Mouse (Mus musculus) neural tube, embryonic 13.5 days (tissue): ENCODE measurements around the gene Zfp770. TPM values are rescaled to one million over a fixed set of nuclear protein-coding genes. Genes with fewer than 3 reads are reported as not detected.

Experiments
- ATAC-seq: fragments of 200-750 bp; cut with Nextera tagmentation; 2 replicates; pipeline ENCODE4 v1.8.0; 2017; ENCODE audit warnings: low read depth, mild to moderate bottlenecking, moderate TSS enrichment, moderate library complexity
- H3K27ac ChIP-seq: fragments of 300-500 bp; sonication (generic); replicated peaks from 2 replicates; pipeline ENCODE4 v1.5.1; 2015; ENCODE audit warnings: moderate library complexity, mild to moderate bottlenecking, inconsistent platforms
- H3K27me3 ChIP-seq: fragments of 300-500 bp; sonication (generic); 2 replicates; pipeline ENCODE4 v1.6.1; 2015; ENCODE audit warnings: mild to moderate bottlenecking, inconsistent platforms
- H3K36me3 ChIP-seq: fragments of 300-500 bp; sonication (generic); 2 replicates; pipeline ENCODE4 v1.6.1; 2015; ENCODE audit warnings: mild to moderate bottlenecking, inconsistent platforms
- H3K4me1 ChIP-seq: fragments of 300-500 bp; sonication (generic); replicated peaks from 2 replicates; pipeline ENCODE4 v1.6.1; 2015; ENCODE audit warnings: inconsistent platforms
- H3K4me2 ChIP-seq: fragments of 300-500 bp; sonication (generic); 2 replicates; pipeline ENCODE4 v1.6.1; 2015; ENCODE audit warnings: inconsistent platforms, mild to moderate bottlenecking, moderate library complexity
- H3K4me3 ChIP-seq: fragments of 300-500 bp; sonication (generic); 2 replicates; pipeline ENCODE4 v1.5.1; 2015; ENCODE audit warnings: mild to moderate bottlenecking, inconsistent platforms
- H3K9ac ChIP-seq: fragments of 300-500 bp; sonication (generic); 2 replicates; pipeline ENCODE4 v1.6.1; 2015; ENCODE audit warnings: moderate library complexity, mild to moderate bottlenecking, inconsistent platforms
- H3K9me3 ChIP-seq: fragments of 300-500 bp; sonication (generic); 2 replicates; pipeline ENCODE4 v1.6.1; 2016; ENCODE audit warnings: inconsistent platforms
- WGBS: fragments of 180-500 bp; shearing (Covaris S2); methylation state at CpG from one replicate; pipeline ENCODE4 v1.1.7; 2015; 5-methylcytosine and 5-hydroxymethylcytosine counted together
- polyA plus RNA-seq: library from polyadenylated mRNA; unstranded; fragments of >200 nt; fragmentation: Nextera tagmentation; extraction: Ambion mirVana; gene quantifications from 2 replicates; pipeline ENCODE4 v1.2.1, GENCODE M21; 2015

Gene Zfp770
- polyA plus RNA-seq, 1 experiment from 2014 or later: 4.8 TPM

GRCm38 (mm10) chr2:114174651-114175484 lies 26.4 kb downstream of the Zfp770 start:
- ATAC-seq: peak; percentile 97
- Histone ChIP-seq H3K9me3 (no peaks in the 10 kb centered on the region), H3K36me3 (peaks cover 18% of the 10 kb centered on the region), H3K4me2 (peak overlapping the region; percentile 96), H3K4me3 (peak overlapping the region; percentile 93), H3K9ac (peak overlapping the region; percentile 87), H3K27ac (no peak overlapping the region), H3K27me3 (no peaks in the 10 kb centered on the region), H3K4me1 (peaks cover 15% of the 10 kb centered on the region)
- under 1% methylated on average over 44 of the region's 44 CpGs for WGBS

- H3K4me3 ChIP-seq: no peak overlapping the region
- H3K27me3 ChIP-seq: no peaks in the 10 kb centered on the region
- peaks cover 27% of the 10 kb centered on the region for H3K36me3 ChIP-seq
- H3K27ac ChIP-seq: no peak overlapping the region
- no peak for ATAC-seq
- peaks cover 15% of the 10 kb centered on the region for H3K4me1 ChIP-seq
- no peaks in the 10 kb centered on the region for H3K9me3 ChIP-seq
- no peak overlapping the region for H3K9ac ChIP-seq
- H3K4me2 ChIP-seq: no peak overlapping the region
Measured at GRCm38 (mm10) chr2:114173248-114173647, 28.0 kb downstream of the Zfp770 start.

- Histone ChIP-seq H3K4me3 (no peak overlapping the region), H3K36me3 (peaks cover 61% of the 10 kb centered on the region), H3K9me3 (no peaks in the 10 kb centered on the region), H3K27me3 (no peaks in the 10 kb centered on the region), H3K4me2 (no peak overlapping the region), H3K9ac (no peak overlapping the region), H3K27ac (no peak overlapping the region), H3K4me1 (no peaks in the 10 kb centered on the region)
- ATAC-seq: no peak
Measured at GRCm38 (mm10) chr2:114167837-114168236, 33.4 kb downstream of the Zfp770 start.

GRCm38 (mm10) chr2:114161978-114162377 lies 39.3 kb downstream of the Zfp770 start:
- no peak overlapping the region for H3K9ac ChIP-seq
- H3K36me3 ChIP-seq: peaks cover 76% of the 10 kb centered on the region
- WGBS: 97% methylated on average over 1 of the region's 1 CpGs
- H3K27ac ChIP-seq: no peak overlapping the region
- H3K27me3 ChIP-seq: no peaks in the 10 kb centered on the region
- H3K4me1 ChIP-seq: no peaks in the 10 kb centered on the region
- no peak overlapping the region for H3K4me2 ChIP-seq
- ATAC-seq: no peak
- H3K4me3 ChIP-seq: no peak overlapping the region
- no peaks in the 10 kb centered on the region for H3K9me3 ChIP-seq

- 93% methylated on average over 4 of the region's 4 CpGs for WGBS
- H3K4me3 ChIP-seq: no peak overlapping the region
- ATAC-seq: no peak
- H3K27me3 ChIP-seq: no peaks in the 10 kb centered on the region
- no peaks in the 10 kb centered on the region for H3K4me1 ChIP-seq
- H3K27ac ChIP-seq: no peak overlapping the region
- H3K4me2 ChIP-seq: no peak overlapping the region
- H3K36me3 ChIP-seq: peaks cover 80% of the 10 kb centered on the region
- no peak overlapping the region for H3K9ac ChIP-seq
- H3K9me3 ChIP-seq: no peaks in the 10 kb centered on the region
Measured at GRCm38 (mm10) chr2:114157345-114157744, 43.9 kb downstream of the Zfp770 start.

GRCm38 (mm10) chr2:114156639-114157038 lies 44.6 kb downstream of the Zfp770 start:
- H3K9me3 ChIP-seq: no peaks in the 10 kb centered on the region
- WGBS: 90% methylated on average over 1 of the region's 1 CpGs
- no peak overlapping the region for H3K27ac ChIP-seq
- H3K4me2 ChIP-seq: no peak overlapping the region
- no peaks in the 10 kb centered on the region for H3K4me1 ChIP-seq
- H3K27me3 ChIP-seq: no peaks in the 10 kb centered on the region
- no peak overlapping the region for H3K4me3 ChIP-seq
- H3K9ac ChIP-seq: no peak overlapping the region
- peaks cover 82% of the 10 kb centered on the region for H3K36me3 ChIP-seq
- ATAC-seq: no peak

GRCm38 (mm10) chr2:114153247-114153646 lies 48.0 kb downstream of the Zfp770 start:
- Histone ChIP-seq H3K27ac (no peak overlapping the region), H3K4me2 (no peak overlapping the region), H3K4me3 (no peak overlapping the region), H3K36me3 (peaks cover 83% of the 10 kb centered on the region), H3K9ac (no peak overlapping the region), H3K27me3 (no peaks in the 10 kb centered on the region), H3K9me3 (no peaks in the 10 kb centered on the region), H3K4me1 (no peaks in the 10 kb centered on the region)
- 95% methylated on average over 6 of the region's 6 CpGs for WGBS
- ATAC-seq: no peak

GRCm38 (mm10) chr2:114146864-114147458 lies 54.3 kb downstream of the Zfp770 start:
- H3K9me3 ChIP-seq: no peaks in the 10 kb centered on the region
- WGBS: 93% methylated on average over 15 of the region's 15 CpGs
- H3K36me3 ChIP-seq: peaks cover 84% of the 10 kb centered on the region
- no peak overlapping the region for H3K4me3 ChIP-seq
- no peaks in the 10 kb centered on the region for H3K27me3 ChIP-seq
- H3K27ac ChIP-seq: no peak overlapping the region
- no peak overlapping the region for H3K4me2 ChIP-seq
- no peak for ATAC-seq
- H3K9ac ChIP-seq: no peak overlapping the region
- no peaks in the 10 kb centered on the region for H3K4me1 ChIP-seq

GRCm38 (mm10) chr2:114145315-114145801 lies 55.9 kb downstream of the Zfp770 start:
- Histone ChIP-seq H3K27me3 (no peaks in the 10 kb centered on the region), H3K27ac (no peak overlapping the region), H3K4me2 (no peak overlapping the region), H3K4me1 (no peaks in the 10 kb centered on the region), H3K4me3 (no peak overlapping the region), H3K36me3 (peaks cover 86% of the 10 kb centered on the region), H3K9ac (no peak overlapping the region), H3K9me3 (no peaks in the 10 kb centered on the region)
- 83% methylated on average over 6 of the region's 6 CpGs for WGBS
- ATAC-seq: no peak

- WGBS: 92% methylated on average over 5 of the region's 5 CpGs
- Histone ChIP-seq H3K27me3 (no peaks in the 10 kb centered on the region), H3K36me3 (peaks cover 85% of the 10 kb centered on the region), H3K4me3 (no peak overlapping the region), H3K4me1 (no peaks in the 10 kb centered on the region), H3K4me2 (no peak overlapping the region), H3K9me3 (no peaks in the 10 kb centered on the region), H3K9ac (no peak overlapping the region), H3K27ac (no peak overlapping the region)
- ATAC-seq: no peak
Measured at GRCm38 (mm10) chr2:114144915-114145314, 56.4 kb downstream of the Zfp770 start.

- Histone ChIP-seq H3K4me3 (no peak overlapping the region), H3K27ac (no peak overlapping the region), H3K9ac (no peak overlapping the region), H3K9me3 (no peaks in the 10 kb centered on the region), H3K4me1 (no peaks in the 10 kb centered on the region), H3K4me2 (no peak overlapping the region), H3K27me3 (no peaks in the 10 kb centered on the region), H3K36me3 (peaks cover 87% of the 10 kb centered on the region)
- ATAC-seq: no peak
- WGBS: 95% methylated on average over 6 of the region's 6 CpGs
Measured at GRCm38 (mm10) chr2:114143842-114144241, 57.4 kb downstream of the Zfp770 start.
